Mouse (Mus musculus) MEL (cell line): ENCODE results near the gene Cited2. TPM values are rescaled to one million over a fixed set of nuclear protein-coding genes. Genes with fewer than 3 reads are reported as not detected.

Experiments used
- DNase-seq: peaks from one replicate; pipeline ENCODE4 v3.0.0; 2011; ENCODE audit warnings: low read depth, low spot score
- H3K27ac ChIP-seq: 2 replicates; pipeline ENCODE4 v1.5.1; 2012; ENCODE audit warnings: low read depth, mild to moderate bottlenecking, control low read depth, low read length, moderate library complexity; ENCODE audit not compliant: control insufficient read depth
- H3K27me3 ChIP-seq, 2 experiments: fragments of 150-350 bp in 1 of 2; sonication (generic) in 1 of 2; 2 replicates each; pipeline ENCODE4 v1.6.1; 2012; ENCODE audit warnings: low read length in 2 of 2, mild to moderate bottlenecking in 2 of 2, improper control_type of control experiment in 1 of 2, moderate library complexity in 1 of 2; ENCODE audit not compliant: insufficient read depth in 2 of 2, control insufficient read depth in 1 of 2
- H3K36me3 ChIP-seq, 2 experiments: 2 replicates each; pipeline ENCODE4 v1.6.1; 2012 to 2014; ENCODE audit warnings: low read length in 2 of 2, improper control_type of control experiment in 1 of 2, inconsistent platforms in 1 of 2, mild to moderate bottlenecking in 1 of 2; ENCODE audit not compliant: insufficient read depth in 2 of 2, control insufficient read depth in 1 of 2
- H3K4me1 ChIP-seq, 2 experiments: fragments of 150-350 bp in 1 of 2; sonication (generic) in 1 of 2; 2 replicates each; pipeline ENCODE4 v1.6.1; 2012; ENCODE audit warnings: low read length in 2 of 2, improper control_type of control experiment in 1 of 2, mild to moderate bottlenecking in 1 of 2; ENCODE audit not compliant: insufficient read depth in 2 of 2, control insufficient read depth in 1 of 2
- H3K4me3 ChIP-seq, 2 experiments: fragments of 150-350 bp in 1 of 2; sonication (generic) in 1 of 2; 2 replicates each; pipeline ENCODE4 v1.5.1; 2012; ENCODE audit warnings: low read depth in 2 of 2, low read length in 2 of 2, mild to moderate bottlenecking in 2 of 2, moderate library complexity in 2 of 2, control low read depth in 1 of 2, improper control_type of control experiment in 1 of 2; ENCODE audit not compliant: control insufficient read depth in 1 of 2, insufficient read depth in 1 of 2
- H3K79me2 ChIP-seq: 2 replicates; pipeline ENCODE4 v1.6.1; 2012; ENCODE audit warnings: mild to moderate bottlenecking, low read length, moderate library complexity; ENCODE audit not compliant: control insufficient read depth, poor library complexity, insufficient read depth
- H3K9ac ChIP-seq: 2 replicates; pipeline ENCODE4 v1.6.1; 2012; ENCODE audit warnings: low read depth, mild to moderate bottlenecking, control low read depth, low read length, moderate library complexity; ENCODE audit not compliant: control insufficient read depth, poor library complexity, severe bottlenecking
- H3K9me3 ChIP-seq: fragments of 150-350 bp; sonication (generic); replicated peaks from 2 replicates; pipeline ENCODE4 v1.6.1; 2012; ENCODE audit warnings: mild to moderate bottlenecking, low read length, improper control_type of control experiment, moderate library complexity; ENCODE audit not compliant: insufficient read depth
- BHLHE40 ChIP-seq: IDR thresholded peaks from 2 replicates; pipeline ENCODE4 v1.6.1; 2012; ENCODE audit warnings: low read depth, mild to moderate bottlenecking, inconsistent platforms, low read length, improper control_type of control experiment, borderline replicate concordance
- CHD2 ChIP-seq: IDR thresholded peaks from 2 replicates; pipeline ENCODE4 v1.6.1; 2011; ENCODE audit warnings: low read length, improper control_type of control experiment
- CTCF ChIP-seq, 3 experiments: IDR thresholded peaks in 2 of 3; conservative IDR thresholded peaks in 1 of 3; 2 replicates each; pipeline ENCODE4 v1.5.1; 2011 to 2012; ENCODE audit warnings: low read length in 3 of 3, low read depth in 2 of 3, mild to moderate bottlenecking in 2 of 3, improper control_type of control experiment in 1 of 3, inconsistent platforms in 1 of 3, mixed read lengths in 1 of 3, moderate library complexity in 1 of 3; ENCODE audit not compliant: control insufficient read depth in 1 of 3, insufficient read depth in 1 of 3, poor library complexity in 1 of 3, severe bottlenecking in 1 of 3
- E2F4 ChIP-seq: IDR thresholded peaks from 2 replicates; pipeline ENCODE4 v1.6.1; 2011; ENCODE audit warnings: low read depth, low read length, improper control_type of control experiment, borderline replicate concordance
- ELF1 ChIP-seq: IDR thresholded peaks from 2 replicates; pipeline ENCODE4 v1.6.1; 2014; ENCODE audit warnings: low read depth, mild to moderate bottlenecking, inconsistent platforms, low read length, improper control_type of control experiment, moderate library complexity
- EP300 ChIP-seq, 2 experiments: IDR thresholded peaks; 2 replicates each; pipeline ENCODE4 v1.6.1; 2011; ENCODE audit warnings: improper control_type of control experiment in 2 of 2, low read length in 2 of 2, low read depth in 1 of 2, mild to moderate bottlenecking in 1 of 2
- GABPA ChIP-seq: IDR thresholded peaks from 2 replicates; pipeline ENCODE4 v1.6.1; 2012; ENCODE audit warnings: low read depth, mild to moderate bottlenecking, inconsistent platforms, low read length, improper control_type of control experiment, moderate library complexity
- HCFC1 ChIP-seq: IDR thresholded peaks from 2 replicates; pipeline ENCODE4 v1.6.1; 2012; ENCODE audit warnings: low read depth, mild to moderate bottlenecking, inconsistent platforms, low read length, improper control_type of control experiment, moderate library complexity
- JUND ChIP-seq: IDR thresholded peaks from 2 replicates; pipeline ENCODE4 v1.6.1; 2011; ENCODE audit warnings: low read depth, mild to moderate bottlenecking, improper control_type of control experiment, low read length
- KAT2A ChIP-seq: conservative IDR thresholded peaks from 2 replicates; pipeline ENCODE4 v1.6.1; 2012; ENCODE audit warnings: low read depth, low read length, improper control_type of control experiment, inconsistent platforms
- MAFK ChIP-seq: IDR thresholded peaks from 2 replicates; pipeline ENCODE4 v1.6.1; 2011; ENCODE audit warnings: low read depth, mild to moderate bottlenecking, low read length, improper control_type of control experiment, borderline replicate concordance
- MAX ChIP-seq: IDR thresholded peaks from 2 replicates; pipeline ENCODE4 v1.6.1; 2011; ENCODE audit warnings: low read length, improper control_type of control experiment
- MXI1 ChIP-seq: IDR thresholded peaks from 2 replicates; pipeline ENCODE4 v1.6.1; 2011; ENCODE audit warnings: mild to moderate bottlenecking, low read depth, low read length, improper control_type of control experiment
- MYB ChIP-seq: IDR thresholded peaks from 2 replicates; pipeline ENCODE4 v1.6.1; 2011; ENCODE audit warnings: mild to moderate bottlenecking, low read depth, low read length, improper control_type of control experiment
- MYC ChIP-seq: IDR thresholded peaks from 2 replicates; pipeline ENCODE4 v1.6.1; 2011; ENCODE audit warnings: low read depth, mild to moderate bottlenecking, low read length, improper control_type of control experiment, moderate library complexity
- NELFE ChIP-seq: IDR thresholded peaks from 2 replicates; pipeline ENCODE4 v1.6.1; 2011; ENCODE audit warnings: low read depth, low read length, improper control_type of control experiment
- NRF1 ChIP-seq: IDR thresholded peaks from 2 replicates; pipeline ENCODE4 v1.6.1; 2014; ENCODE audit warnings: low read depth, mild to moderate bottlenecking, inconsistent platforms, low read length, improper control_type of control experiment, moderate library complexity; ENCODE audit not compliant: poor library complexity, insufficient read depth, severe bottlenecking
- POLR2AphosphoS2 ChIP-seq: IDR thresholded peaks from 2 replicates; pipeline ENCODE4 v1.6.1; 2011; ENCODE audit warnings: low read length, improper control_type of control experiment
- POLR2AphosphoS5 ChIP-seq: IDR thresholded peaks from 2 replicates; pipeline ENCODE4 v1.6.1; 2012; ENCODE audit warnings: low read depth, borderline replicate concordance, mild to moderate bottlenecking, inconsistent platforms, low read length, moderate library complexity, mixed read lengths
- RCOR1 ChIP-seq: IDR thresholded peaks from 2 replicates; pipeline ENCODE4 v1.6.1; 2012; ENCODE audit warnings: low read depth, mild to moderate bottlenecking, inconsistent platforms, low read length, improper control_type of control experiment
- SIN3A ChIP-seq: IDR thresholded peaks from 2 replicates; pipeline ENCODE4 v1.6.1; 2012; ENCODE audit warnings: low read length, improper control_type of control experiment, inconsistent platforms
- SMC3 ChIP-seq: IDR thresholded peaks from 2 replicates; pipeline ENCODE4 v1.6.1; 2011; ENCODE audit warnings: low read depth, low read length, improper control_type of control experiment
- TAL1 ChIP-seq: IDR thresholded peaks from 2 replicates; pipeline ENCODE4 v1.6.1; 2012; ENCODE audit warnings: mild to moderate bottlenecking, inconsistent platforms, low read length, moderate library complexity, mixed read lengths
- TBP ChIP-seq: IDR thresholded peaks from 2 replicates; pipeline ENCODE4 v1.8.0; 2011; ENCODE audit warnings: low read depth, low read length, improper control_type of control experiment
- UBTF ChIP-seq: IDR thresholded peaks from 2 replicates; pipeline ENCODE4 v1.6.1; 2012; ENCODE audit warnings: low read depth, mild to moderate bottlenecking, inconsistent platforms, low read length, improper control_type of control experiment, moderate library complexity, borderline replicate concordance; ENCODE audit not compliant: insufficient read depth
- USF1 ChIP-seq: IDR thresholded peaks from 2 replicates; pipeline ENCODE4 v1.6.1; 2014; ENCODE audit warnings: low read depth, mild to moderate bottlenecking, inconsistent platforms, low read length, improper control_type of control experiment, moderate library complexity
- ZC3H11A ChIP-seq: IDR thresholded peaks from 2 replicates; pipeline ENCODE4 v1.6.1; 2012; ENCODE audit warnings: low read depth, mild to moderate bottlenecking, inconsistent platforms, low read length, improper control_type of control experiment
- ZNF384 ChIP-seq: IDR thresholded peaks from 2 replicates; pipeline ENCODE4 v1.6.1; 2012; ENCODE audit warnings: low read depth, mild to moderate bottlenecking, inconsistent platforms, low read length, improper control_type of control experiment
- polyA plus RNA-seq, 2 experiments: library from polyadenylated mRNA; stranded (reverse) in 1 of 2; unstranded in 1 of 2; fragments of >175 nt in 1 of 2; fragments of >200 nt in 1 of 2; gene quantifications; 2 replicates each; pipeline versions ENCODE4 v1.2.1 to v1.2.4; 2012; ENCODE audit warnings: low replicate concordance in 2 of 2, low read depth in 1 of 2; ENCODE audit not compliant: insufficient read length in 2 of 2, insufficient read depth in 1 of 2, missing spikeins in 1 of 2
- total RNA-seq: library from RNA; depleted of rRNA; stranded (reverse); fragments of 300-350 nt; gene quantifications from 2 replicates; pipeline ENCODE4 v1.2.3, GENCODE M21; 2012

Cited2 gene
- total and polyA plus RNA-seq, 3 experiments = 2.3 to 13.1 TPM; not detected in 1

GRCm38 (mm10) chr10:17772364-17772763 is 49.3 kb downstream of the Cited2 start:
- H3K9ac ChIP-seq = no peak overlapping the region
- TF ChIP-seq JUND (no peak), MYB (no peak), GABPA (no peak), ZNF384 (no peak), CTCF (IDR thresholded peaks at IDR 0.05 in 2 of 3, conservative IDR thresholded peaks at IDR 0.05 in 1 of 3; ENCODE audit: control insufficient read depth in 1 of 3, insufficient read depth in 1 of 3, low read depth in 2 of 3, low read length in 3 of 3, poor library complexity in 1 of 3, severe bottlenecking in 1 of 3) (no peak), TBP (no peak), POLR2AphosphoS5 (no peak), MYC (no peak), NELFE (no peak), USF1 (no peak), MAX (no peak), SIN3A (no peak), EP300 (IDR thresholded peaks at IDR 0.05; ENCODE audit: low read depth in 1 of 2, low read length in 2 of 2) (no peak), SMC3 (no peak), KAT2A (no peak), MAFK (no peak), NRF1 (no peak), RCOR1 (no peak), TAL1 (no peak)
- TF ChIP-seq, all 39 proteins: peak for 0
- Histone ChIP-seq H3K79me2 (no peaks in the 10 kb centered on the region), H3K9me3 (no peaks in the 10 kb centered on the region), H3K27me3 (no peaks in the 10 kb centered on the region), H3K4me3 (no peak overlapping the region), H3K36me3 (peaks cover 0 to 2% of the 10 kb centered on the region in 2 experiments; a peak in 1 of 4 replicates), H3K4me1 (no peaks in the 10 kb centered on the region), H3K27ac (no peak overlapping the region)
- no peak for DNase-seq

- no peak for DNase-seq
- Histone ChIP-seq H3K36me3 (peaks cover 0 to 2% of the 10 kb centered on the region in 2 experiments; a peak in 1 of 4 replicates), H3K9ac (no peak overlapping the region), H3K9me3 (no peaks in the 10 kb centered on the region), H3K79me2 (no peaks in the 10 kb centered on the region), H3K4me3 (no peak overlapping the region), H3K4me1 (no peaks in the 10 kb centered on the region), H3K27ac (no peak overlapping the region), H3K27me3 (no peaks in the 10 kb centered on the region)
- TF ChIP-seq KAT2A (no peak), HCFC1 (no peak), MAX (no peak), BHLHE40 (no peak), USF1 (no peak), ZC3H11A (no peak), E2F4 (no peak), POLR2AphosphoS2 (no peak), RCOR1 (no peak), ELF1 (no peak), POLR2AphosphoS5 (no peak), UBTF (no peak), TAL1 (no peak), SIN3A (no peak), MYB (no peak), MXI1 (no peak), TBP (no peak), CHD2 (no peak), NRF1 (no peak), GABPA (no peak)
These were observed 51.3 kb downstream of the Cited2 start for GRCm38 (mm10) chr10:17774366-17774765.
